In genomic region chr2:5112785-5113291, GRCm38 (mm10) we compare ENCODE assay signal across 12 mouse cellular contexts. TPM values are rescaled to one million over a fixed set of nuclear protein-coding genes. Genes with fewer than 3 reads are reported as not detected.
DNase-seq lines count a peak whose midpoint lies in the region; ATAC-seq lines count a peak whose summit lies in the region.
"Had no signal": no experiment of that assay in that cellular context is flagged by ENCODE, and none has a peak within 500 bp of the region (broad histone marks: within the 10 kb centered on the region; RNA-seq: fewer than 3 reads in every experiment).

No protein-coding gene starts in this region.

- peak overlapping the region; percentile 16; the same call in 1 of the 2 replicates for H3K4me2 ChIP-seq in heart, embryonic 14.5 days (ENCODE audit: low read length)
- no peak overlapping the region for H3K4me2 ChIP-seq in neural tube, embryonic 13.5 days
- no peak overlapping the region for H3K4me2 ChIP-seq in hindbrain, embryonic 15.5 days
- H3K4me2 ChIP-seq in stomach, embryonic 16.5 days (ENCODE audit: low read depth, low read length) = peak overlapping the region; percentile 6; the same call in 1 of the 2 replicates

- DNase-seq in heart, postnatal 10 days = no peak
- DNase-seq in neural tube, embryonic 10.5 days (ENCODE audit: extremely low spot score, low spot score) = no peak
- DNase-seq in natural killer cell, adult 2 months (ENCODE audit: low spot score in 2 of 2) = no peak
- DNase-seq in T-cell, adult 2 months (ENCODE audit: low spot score) = no peak
- DNase-seq: adrenal gland, postnatal 36 days; liver, postnatal 0 days; thymus, adult 2 months had no signal

- peaks cover 3% of the 10 kb centered on the region; the same call in 1 of the 2 replicates for H3K9me3 ChIP-seq in heart, embryonic 14.5 days (ENCODE audit: control insufficient read depth, low read length)
- peaks cover 2% of the 10 kb centered on the region; the same call in 1 of the 2 replicates for H3K9me3 ChIP-seq in neural tube, embryonic 13.5 days
- no peaks in the 10 kb centered on the region for H3K9me3 ChIP-seq in hindbrain, embryonic 15.5 days
- H3K9me3 ChIP-seq in stomach, embryonic 16.5 days (replicated peaks; ENCODE audit: control insufficient read depth, low read length) = no peaks in the 10 kb centered on the region

- peak overlapping the region; percentile 63 to 64 for H3K27ac ChIP-seq in heart, embryonic 14.5 days (replicated peaks in 1 of 2; ENCODE audit: control insufficient read depth in 1 of 2, insufficient read depth in 1 of 2, low read depth in 2 of 2, low read length in 2 of 2)
- H3K27ac ChIP-seq in neural tube, embryonic 13.5 days (replicated peaks) = peak overlapping the region; percentile 54
- peak overlapping the region; percentile 28 for H3K27ac ChIP-seq in hindbrain, embryonic 15.5 days (replicated peaks)
- H3K27ac ChIP-seq in stomach, embryonic 16.5 days (ENCODE audit: low read length) = peak overlapping the region; percentile 62

- intact Hi-C loops in heart, postnatal 10 days (cut with DNase I) = no loop called here

- H3K9ac ChIP-seq in heart, embryonic 14.5 days (ENCODE audit: low read length) = no peak overlapping the region
- H3K9ac ChIP-seq in neural tube, embryonic 13.5 days = no peak overlapping the region
- H3K9ac ChIP-seq in hindbrain, embryonic 15.5 days = no peak overlapping the region
- H3K9ac ChIP-seq in stomach, embryonic 16.5 days (ENCODE audit: low read length) = peak overlapping the region; percentile 49
- H3K9ac ChIP-seq: liver, postnatal 0 days had no signal

- H3K4me1 ChIP-seq in heart, embryonic 14.5 days (ENCODE audit: control insufficient read depth in 2 of 2, insufficient read depth in 2 of 2, low read length in 2 of 2) = peaks cover 6 to 9% of the 10 kb centered on the region in 2 experiments; a peak in 3 of 4 replicates
- peaks cover 25% of the 10 kb centered on the region for H3K4me1 ChIP-seq in neural tube, embryonic 13.5 days (replicated peaks)
- H3K4me1 ChIP-seq in hindbrain, embryonic 15.5 days (replicated peaks) = peaks cover 30% of the 10 kb centered on the region
- peaks cover 17% of the 10 kb centered on the region for H3K4me1 ChIP-seq in stomach, embryonic 16.5 days (ENCODE audit: control insufficient read depth, insufficient read depth, low read length)

- H3K4me3 ChIP-seq in heart, embryonic 14.5 days (ENCODE audit: control insufficient read depth in 1 of 2, insufficient read depth in 1 of 2, low read depth in 1 of 2, low read length in 2 of 2) = no peak overlapping the region
- H3K4me3 ChIP-seq in neural tube, embryonic 13.5 days = no peak overlapping the region
- H3K4me3 ChIP-seq in hindbrain, embryonic 15.5 days = no peak overlapping the region
- no peak overlapping the region for H3K4me3 ChIP-seq in stomach, embryonic 16.5 days (replicated peaks; ENCODE audit: low read length)

- WGBS in heart, embryonic 14.5 days = 17% methylated on average over 8 of the region's 8 CpGs
- WGBS in neural tube, embryonic 13.5 days = 28% methylated on average over 8 of the region's 8 CpGs
- WGBS in hindbrain, embryonic 15.5 days = 20% methylated on average over 8 of the region's 8 CpGs
- WGBS in stomach, embryonic 16.5 days = 13% methylated on average over 8 of the region's 8 CpGs

- no peaks in the 10 kb centered on the region for H3K36me3 ChIP-seq in heart, embryonic 14.5 days (ENCODE audit: control insufficient read depth, insufficient read depth, low read length)
- H3K36me3 ChIP-seq in neural tube, embryonic 13.5 days = no peaks in the 10 kb centered on the region
- no peaks in the 10 kb centered on the region for H3K36me3 ChIP-seq in hindbrain, embryonic 15.5 days
- H3K36me3 ChIP-seq in stomach, embryonic 16.5 days (ENCODE audit: control insufficient read depth, insufficient read depth, low read length) = no peaks in the 10 kb centered on the region

- ATAC-seq in heart, embryonic 14.5 days (ENCODE audit: insufficient number of reproducible peaks, insufficient read depth, low FRiP score, low read depth) = peak; percentile 54
- ATAC-seq in neural tube, embryonic 13.5 days (ENCODE audit: low read depth) = no peak
- peak; percentile 52; the same call in 1 of the 2 replicates for ATAC-seq in hindbrain, embryonic 15.5 days (ENCODE audit: low FRiP score, low read depth)
- peak; percentile 59; the same call in 1 of the 2 replicates for ATAC-seq in stomach, embryonic 16.5 days (ENCODE audit: insufficient read depth, low FRiP score)
- ATAC-seq: liver, postnatal 0 days had no signal

- H3K27me3 ChIP-seq in heart, embryonic 14.5 days (ENCODE audit: control insufficient read depth, insufficient read depth, low read length) = no peaks in the 10 kb centered on the region
- no peaks in the 10 kb centered on the region for H3K27me3 ChIP-seq in neural tube, embryonic 13.5 days
- H3K27me3 ChIP-seq in hindbrain, embryonic 15.5 days = no peaks in the 10 kb centered on the region
- H3K27me3 ChIP-seq in stomach, embryonic 16.5 days (ENCODE audit: control insufficient read depth, insufficient read depth, low read length) = no peaks in the 10 kb centered on the region
- H3K27me3 ChIP-seq: CH12.LX had no signal

RNA-seq across cellular contexts. Expression of gene Ccdc3, which starts 24.7 kb away (rescaled TPM):
- 17.7 and 18.3 TPM in 2 replicates for polyA plus RNA-seq in heart, embryonic 14.5 days (2014; fragmentation: Nextera tagmentation; extraction: Ambion mirVana)
- total RNA-seq in heart, postnatal 10 days (2021) = 1 to 10 TPM; 8.2 to 8.6 TPM
- polyA plus RNA-seq in neural tube, embryonic 13.5 days (2015; fragmentation: Nextera tagmentation; extraction: Ambion mirVana) = 7.9 and 11.7 TPM in 2 replicates
- 10.1 and 15.2 TPM in 2 replicates for polyA plus RNA-seq in hindbrain, embryonic 15.5 days (2015; fragmentation: Nextera tagmentation; extraction: Ambion mirVana)
- polyA plus RNA-seq in stomach, embryonic 16.5 days (2015; fragmentation: Nextera tagmentation; extraction: Ambion mirVana) = 20.7 and 21.2 TPM in 2 replicates
- total RNA-seq: CH12.LX had no signal

RNA-seq across cellular contexts. Expression of gene Optn, which starts 49.0 kb away (rescaled TPM):
- polyA plus RNA-seq in heart, embryonic 14.5 days (2014; fragmentation: Nextera tagmentation; extraction: Ambion mirVana) = 14.5 and 14.8 TPM in 2 replicates
- 10 to 100 TPM; 42.1 to 42.2 TPM for total RNA-seq in heart, postnatal 10 days (2021)
- polyA plus RNA-seq in neural tube, embryonic 13.5 days (2015; fragmentation: Nextera tagmentation; extraction: Ambion mirVana) = 7.7 and 11.4 TPM in 2 replicates
- polyA plus RNA-seq in hindbrain, embryonic 15.5 days (2015; fragmentation: Nextera tagmentation; extraction: Ambion mirVana) = 22.9 and 23.0 TPM in 2 replicates
- polyA plus RNA-seq in stomach, embryonic 16.5 days (2015; fragmentation: Nextera tagmentation; extraction: Ambion mirVana) = 17.6 and 18.6 TPM in 2 replicates

Comparison
In these comparisons a context has a peak if more than half of its experiments do, and no peak if none do; other contexts are left out.
1. H3K4me2 ChIP-seq: peak in heart, embryonic 14.5 days (single experiment) and stomach, embryonic 16.5 days (single experiment); none in neural tube, embryonic 13.5 days (single experiment) and hindbrain, embryonic 15.5 days (single experiment).
2. Peak in every context shown above with its lines, with median percentiles within 50 percentile points of each other: H3K27ac ChIP-seq.